Mouse (Mus musculus) neural tube, embryonic 15.5 days (tissue): ENCODE measurements around the gene 1700123K08Rik. TPM values are rescaled to one million over a fixed set of nuclear protein-coding genes. Genes with fewer than 3 reads are reported as not detected.
"Not testable (repeated sequence)": the region's sequence is repeated elsewhere in the genome, so short reads cannot be mapped to it uniquely, and the experiment has no call there.

Source experiments
- ATAC-seq: fragments of 200-750 bp; cut with Nextera tagmentation; 2 replicates; pipeline ENCODE4 v1.8.0; 2017; ENCODE audit warnings: mild to moderate bottlenecking, moderate TSS enrichment, moderate library complexity; ENCODE audit not compliant: low FRiP score
- H3K27ac ChIP-seq: fragments of 300-500 bp; sonication (generic); replicated peaks from 2 replicates; pipeline ENCODE4 v1.5.1; 2015; ENCODE audit warnings: mild to moderate bottlenecking, inconsistent platforms
- H3K27me3 ChIP-seq: fragments of 300-500 bp; sonication (generic); replicated peaks from 2 replicates; pipeline ENCODE4 v1.6.1; 2015; ENCODE audit warnings: inconsistent platforms
- H3K36me3 ChIP-seq: fragments of 300-500 bp; sonication (generic); 2 replicates; pipeline ENCODE4 v1.6.1; 2015; ENCODE audit warnings: inconsistent platforms
- H3K4me1 ChIP-seq: fragments of 300-500 bp; sonication (generic); 2 replicates; pipeline ENCODE4 v1.6.1; 2015; ENCODE audit warnings: inconsistent platforms
- H3K4me2 ChIP-seq: fragments of 300-500 bp; sonication (generic); 2 replicates; pipeline ENCODE4 v1.6.1; 2015; ENCODE audit warnings: inconsistent platforms, mild to moderate bottlenecking, moderate library complexity
- H3K4me3 ChIP-seq: fragments of 300-500 bp; sonication (generic); replicated peaks from 2 replicates; pipeline ENCODE4 v1.5.1; 2015; ENCODE audit warnings: mild to moderate bottlenecking, inconsistent platforms
- H3K9ac ChIP-seq: fragments of 300-500 bp; sonication (generic); replicated peaks from 2 replicates; pipeline ENCODE4 v1.6.1; 2015; ENCODE audit warnings: mild to moderate bottlenecking, inconsistent platforms
- H3K9me3 ChIP-seq: fragments of 300-500 bp; sonication (generic); replicated peaks from 2 replicates; pipeline ENCODE4 v1.6.1; 2016; ENCODE audit warnings: inconsistent platforms
- WGBS: fragments of 180-500 bp; shearing (Covaris S2); methylation state at CpG from one replicate; pipeline ENCODE4 v1.1.7; 2015; ENCODE audit warnings: mixed read lengths; 5-methylcytosine and 5-hydroxymethylcytosine counted together
- microRNA-seq: library from miRNA; unstranded; fragments of <30 nt; microRNA quantifications from one replicate; pipeline ENCODE4, GENCODE M21; 2017
- polyA plus RNA-seq: library from polyadenylated mRNA; unstranded; fragments of >200 nt; fragmentation: Nextera tagmentation; extraction: Ambion mirVana; gene quantifications from 2 replicates; pipeline ENCODE4 v1.2.1, GENCODE M21; 2015

The 1700123K08Rik gene
- polyA plus RNA-seq: 0.20 TPM in 1 of 2 replicates, not detected in the other

GRCm38 (mm10) chr5:138564612-138565011 lies at the start of gene 1700123K08Rik:
TSS of gene 1700123K08Rik (minus strand) at chr5:138564712.
- H3K4me1 ChIP-seq, H3K9ac ChIP-seq, H3K36me3 ChIP-seq, H3K27ac ChIP-seq, H3K4me3 ChIP-seq, H3K4me2 ChIP-seq, H3K9me3 ChIP-seq, ATAC-seq, H3K27me3 ChIP-seq: not testable (repeated sequence)
- WGBS: 83% methylated on average over 2 of the region's 2 CpGs

GRCm38 (mm10) chr5:138587396-138587795 lies 22.9 kb upstream of the 1700123K08Rik start:
- Histone ChIP-seq H3K36me3 (0 out of 2 replicates have a peak, but pooled peaks cover 4% of the 10 kb centered on the region), H3K4me2 (no peak overlapping the region), H3K9me3 (peaks cover 11% of the 10 kb centered on the region; the same call in 1 of the 2 replicates), H3K9ac (no peak overlapping the region), H3K4me1 (no peaks in the 10 kb centered on the region), H3K27ac (no peak overlapping the region), H3K27me3 (no peaks in the 10 kb centered on the region), H3K4me3 (no peak overlapping the region)
- 95% methylated on average over 6 of the region's 6 CpGs for WGBS
- ATAC-seq: no peak

GRCm38 (mm10) chr5:138571623-138572022 lies 7.1 kb upstream of the 1700123K08Rik start:
- H3K27me3 ChIP-seq: no peaks in the 10 kb centered on the region
- no peak for ATAC-seq
- H3K4me2 ChIP-seq: no peak overlapping the region
- H3K9ac ChIP-seq: no peak overlapping the region
- no peaks in the 10 kb centered on the region for H3K9me3 ChIP-seq
- H3K27ac ChIP-seq: no peak overlapping the region
- no peaks in the 10 kb centered on the region for H3K36me3 ChIP-seq
- H3K4me3 ChIP-seq: no peak overlapping the region
- WGBS: 57% methylated on average over 4 of the region's 4 CpGs
- H3K4me1 ChIP-seq: no peaks in the 10 kb centered on the region

- Histone ChIP-seq H3K4me2 (no peak overlapping the region), H3K9me3 (no peaks in the 10 kb centered on the region), H3K36me3 (no peaks in the 10 kb centered on the region), H3K9ac (no peak overlapping the region), H3K27me3 (no peaks in the 10 kb centered on the region), H3K4me1 (no peaks in the 10 kb centered on the region), H3K4me3 (no peak overlapping the region), H3K27ac (no peak overlapping the region)
- no peak for ATAC-seq
- 51% methylated on average over 1 of the region's 1 CpGs for WGBS
Measured at GRCm38 (mm10) chr5:138552718-138553117, 11.8 kb downstream of the 1700123K08Rik start.

GRCm38 (mm10) chr5:138532491-138532890 lies 32.0 kb downstream of the 1700123K08Rik start:
- Histone ChIP-seq H3K4me2 (no peak overlapping the region), H3K27me3 (no peaks in the 10 kb centered on the region), H3K27ac (no peak overlapping the region), H3K9ac (no peak overlapping the region), H3K4me3 (no peak overlapping the region), H3K9me3 (no peaks in the 10 kb centered on the region), H3K4me1 (no peaks in the 10 kb centered on the region), H3K36me3 (no peaks in the 10 kb centered on the region)
- no peak for ATAC-seq
- WGBS: 82% methylated on average over 1 of the region's 1 CpGs

Small RNA genes within 50 kb of the gene (microRNA-seq; reads per million reads assigned to microRNA genes)
- gene Gm24082: not detected

Other genes starting within 250 kb of the 1700123K08Rik start
- gene Pvrig, start 222.8 kb downstream of the 1700123K08Rik start, polyA plus RNA-seq: 0.40 TPM in 1 of 2 replicates, not detected in the other
- 50.8 and 58.1 TPM in 2 replicates for gene Zfp157, start 123.2 kb downstream of the 1700123K08Rik start, polyA plus RNA-seq
- 66.9 and 69.6 TPM in 2 replicates for gene Zfp68, start 55.0 kb upstream of the 1700123K08Rik start, polyA plus RNA-seq
- gene A430033K04Rik, start 58.1 kb upstream of the 1700123K08Rik start, polyA plus RNA-seq: 22.1 and 22.2 TPM in 2 replicates
- 43.6 and 57.9 TPM in 2 replicates for gene Fam20c, start 189.8 kb upstream of the 1700123K08Rik start, polyA plus RNA-seq